Mouse (Mus musculus) heart, embryonic 13.5 days (tissue): ENCODE results near the gene Cdk5rap2. TPM values are rescaled to one million over a fixed set of nuclear protein-coding genes. Genes with fewer than 3 reads are reported as not detected.
A peak's percentile ranks its signal among the peaks of the same experiment; 100 is the strongest.

Source experiments
- ATAC-seq: fragments of 200-750 bp; cut with Nextera tagmentation; 2 replicates; pipeline ENCODE4 v1.8.0; 2017; ENCODE audit warnings: moderate TSS enrichment; ENCODE audit not compliant: insufficient number of reproducible peaks, low FRiP score, low TSS enrichment; ENCODE audit errors: extremely low read depth
- H3K27ac ChIP-seq: fragments of 300-500 bp; sonication (generic); replicated peaks from 2 replicates; pipeline ENCODE4 v1.5.1; 2015; ENCODE audit warnings: moderate library complexity, mild to moderate bottlenecking, inconsistent platforms
- H3K27me3 ChIP-seq: fragments of 300-500 bp; sonication (generic); replicated peaks from 2 replicates; pipeline ENCODE4 v1.6.1; 2015; ENCODE audit warnings: mild to moderate bottlenecking, inconsistent platforms
- H3K36me3 ChIP-seq: fragments of 300-500 bp; sonication (generic); 2 replicates; pipeline ENCODE4 v1.6.1; 2015; ENCODE audit warnings: mild to moderate bottlenecking, inconsistent platforms
- H3K4me1 ChIP-seq: fragments of 300-500 bp; sonication (generic); 2 replicates; pipeline ENCODE4 v1.6.1; 2015; ENCODE audit warnings: inconsistent platforms
- H3K4me2 ChIP-seq: fragments of 300-500 bp; sonication (generic); 2 replicates; pipeline ENCODE4 v1.6.1; 2015; ENCODE audit warnings: inconsistent platforms, mild to moderate bottlenecking, moderate library complexity
- H3K4me3 ChIP-seq: fragments of 300-500 bp; sonication (generic); 2 replicates; pipeline ENCODE4 v1.5.1; 2015; ENCODE audit warnings: moderate library complexity, mild to moderate bottlenecking, inconsistent platforms
- H3K9ac ChIP-seq: fragments of 300-500 bp; sonication (generic); 2 replicates; pipeline ENCODE4 v1.6.1; 2015; ENCODE audit warnings: inconsistent platforms, mild to moderate bottlenecking, moderate library complexity
- H3K9me3 ChIP-seq: fragments of 300-500 bp; sonication (generic); 2 replicates; pipeline ENCODE4 v1.6.1; 2016; ENCODE audit warnings: inconsistent platforms
- WGBS: fragments of 180-500 bp; shearing (Covaris S2); methylation state at CpG from one replicate; pipeline ENCODE4 v1.1.7; 2015; ENCODE audit warnings: mixed read lengths; 5-methylcytosine and 5-hydroxymethylcytosine counted together
- polyA plus RNA-seq: library from polyadenylated mRNA; unstranded; fragments of >200 nt; fragmentation: Nextera tagmentation; extraction: Ambion mirVana; gene quantifications from 2 replicates; pipeline ENCODE4 v1.2.1, GENCODE M21; 2015

Cdk5rap2 gene
- polyA plus RNA-seq, 1 experiment from 2014 or later, result 8.7 TPM

DNA sequence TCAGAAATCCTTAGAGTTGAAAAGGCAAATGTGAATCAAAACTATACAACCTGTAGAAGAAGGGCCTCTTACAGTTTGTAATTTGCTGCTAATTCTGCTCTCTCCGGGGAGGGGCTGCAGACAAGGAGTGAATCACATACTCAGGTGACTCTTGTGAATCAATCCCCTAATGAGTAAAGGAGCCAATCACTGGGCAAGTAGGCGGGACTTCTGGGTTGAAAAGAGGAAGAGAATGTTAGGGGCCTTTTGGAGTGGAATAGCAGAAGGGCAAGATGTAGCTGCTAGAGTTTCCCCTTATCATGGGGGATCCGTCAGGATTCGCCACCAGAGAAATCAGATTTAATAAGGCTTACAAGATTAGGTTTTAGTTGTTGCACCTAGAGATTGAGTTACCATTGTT is 12.2 kb downstream of the Cdk5rap2 start:
- Histone ChIP-seq H3K9ac (no peak overlapping the region), H3K4me2 (no peak overlapping the region), H3K27ac (no peak overlapping the region), H3K4me3 (no peak overlapping the region), H3K36me3 (peaks cover 46% of the 10 kb centered on the region), H3K4me1 (no peaks in the 10 kb centered on the region), H3K9me3 (no peaks in the 10 kb centered on the region), H3K27me3 (no peaks in the 10 kb centered on the region)
- WGBS, result 75% methylated on average over 4 of the region's 4 CpGs
- ATAC-seq, result no peak

DNA sequence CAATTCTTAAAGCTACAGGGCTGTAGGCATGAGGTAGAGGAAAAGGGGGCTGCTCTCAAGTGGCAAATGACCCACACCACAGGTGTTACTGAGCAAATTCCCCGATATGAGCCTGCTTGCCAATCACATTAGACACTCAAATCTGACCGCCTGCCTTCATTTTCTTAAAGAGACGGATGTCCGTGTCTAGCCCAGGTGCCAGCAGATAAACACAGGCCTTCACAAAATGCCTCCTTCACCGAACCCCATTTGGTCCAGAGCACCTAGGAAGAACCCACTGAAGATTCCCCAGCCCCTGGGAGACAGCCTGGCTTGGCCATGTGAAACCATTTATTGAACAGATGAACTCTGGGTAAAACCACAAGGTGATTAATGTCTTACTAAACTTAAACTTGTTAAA is 13.5 kb downstream of the Cdk5rap2 start:
- no peak overlapping the region for H3K27ac ChIP-seq
- 72% methylated on average over 5 of the region's 5 CpGs for WGBS

DNA sequence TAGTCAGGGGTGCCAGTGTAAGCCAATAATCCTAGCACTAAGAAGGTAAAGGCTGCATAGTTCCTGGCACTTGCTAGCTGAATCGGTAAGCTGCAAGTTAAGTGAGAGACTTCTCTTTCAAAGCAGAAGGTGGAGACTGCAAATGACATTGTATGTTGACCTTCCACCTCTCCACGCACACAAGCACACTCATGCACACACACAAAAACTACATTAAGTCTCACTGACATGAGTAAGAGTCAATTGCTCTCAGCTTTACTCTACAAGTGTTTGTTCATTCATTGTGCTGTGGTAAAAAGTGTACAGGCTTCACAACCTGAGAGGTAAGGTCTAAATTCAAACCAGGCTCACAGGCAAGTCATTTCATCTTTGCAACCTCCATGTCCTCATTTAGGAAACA is 15.5 kb downstream of the Cdk5rap2 start:
- Histone ChIP-seq H3K4me3 (no peak overlapping the region), H3K4me1 (peaks cover 8% of the 10 kb centered on the region; the same call in 1 of the 2 replicates), H3K9me3 (no peaks in the 10 kb centered on the region), H3K27me3 (no peaks in the 10 kb centered on the region), H3K4me2 (no peak overlapping the region), H3K9ac (no peak overlapping the region), H3K36me3 (peaks cover 28% of the 10 kb centered on the region), H3K27ac (no peak overlapping the region)
- ATAC-seq, result no peak
- WGBS, result 79% methylated on average over 2 of the region's 2 CpGs

More for the DNA sequence above, 13.5 kb downstream of the Cdk5rap2 start:
- Histone ChIP-seq H3K9me3 (no peaks in the 10 kb centered on the region), H3K9ac (no peak overlapping the region), H3K36me3 (peaks cover 43% of the 10 kb centered on the region), H3K4me2 (no peak overlapping the region), H3K27me3 (no peaks in the 10 kb centered on the region), H3K4me3 (no peak overlapping the region), H3K4me1 (peaks cover 1% of the 10 kb centered on the region; the same call in 1 of the 2 replicates)
- ATAC-seq, result no peak

DNA sequence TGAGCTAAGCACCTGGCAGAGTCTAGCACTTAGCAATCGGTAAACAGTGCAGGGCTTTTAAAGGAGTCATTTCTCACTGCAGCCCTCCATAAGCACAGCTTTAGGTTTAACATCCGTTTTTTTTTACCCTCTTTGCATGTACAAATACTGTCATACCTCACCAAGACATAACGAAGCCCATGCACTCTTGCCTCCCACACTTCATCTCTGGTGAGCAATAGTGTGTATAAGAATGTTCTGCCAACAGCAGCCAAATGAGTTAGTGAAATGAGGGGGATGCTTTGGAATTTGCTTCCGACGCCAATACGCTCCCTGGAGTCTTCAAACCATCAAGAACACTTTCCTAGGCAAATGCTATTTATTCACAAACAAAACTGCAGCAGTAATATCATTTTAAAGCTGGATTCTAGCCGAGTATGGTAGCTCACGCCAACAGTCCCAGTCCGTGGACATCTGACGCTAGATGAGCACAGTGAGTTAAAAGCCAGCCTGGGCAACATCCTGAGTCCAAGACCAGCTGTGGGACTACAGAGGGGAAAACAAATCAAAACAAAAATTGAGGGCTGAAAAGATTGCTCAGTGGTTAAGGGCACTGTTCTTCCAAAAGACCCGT is 18.4 kb downstream of the Cdk5rap2 start:
- WGBS, result 83% methylated on average over 11 of the region's 11 CpGs
- Histone ChIP-seq H3K4me1 (peaks cover 8% of the 10 kb centered on the region; the same call in 1 of the 2 replicates), H3K36me3 (peaks cover 17% of the 10 kb centered on the region), H3K9ac (no peak overlapping the region), H3K9me3 (no peaks in the 10 kb centered on the region), H3K4me3 (no peak overlapping the region), H3K27ac (peak overlapping the region; percentile 12), H3K27me3 (no peaks in the 10 kb centered on the region), H3K4me2 (no peak overlapping the region)
- no peak for ATAC-seq

DNA sequence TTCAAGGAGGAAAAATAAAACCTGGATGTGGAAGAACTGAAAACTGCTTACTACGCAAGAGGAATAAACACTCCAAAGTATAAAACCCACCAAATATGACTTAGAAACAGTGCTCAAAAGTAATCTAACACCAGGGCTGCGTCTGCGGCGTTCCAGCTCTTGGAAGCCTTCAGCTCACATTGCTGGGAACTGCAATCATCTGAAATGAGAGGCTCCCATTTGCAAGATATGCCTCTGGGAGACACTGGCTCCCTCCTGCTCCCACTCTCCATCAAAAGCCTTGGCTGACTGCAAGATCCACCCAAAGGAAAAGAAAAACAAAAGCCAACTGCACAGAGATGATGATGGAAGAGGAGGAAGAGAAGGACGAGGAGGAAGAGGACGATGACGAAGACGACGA is 19.2 kb downstream of the Cdk5rap2 start:
- H3K9ac ChIP-seq, result no peak overlapping the region
- H3K4me2 ChIP-seq, result no peak overlapping the region
- 0 out of 2 replicates have a peak overlapping the region, but pooled peaks have one; percentile 12 for H3K27ac ChIP-seq
- peaks cover 17% of the 10 kb centered on the region for H3K36me3 ChIP-seq
- ATAC-seq, result no peak
- no peak overlapping the region for H3K4me3 ChIP-seq
- 84% methylated on average over 9 of the region's 9 CpGs for WGBS
- no peaks in the 10 kb centered on the region for H3K27me3 ChIP-seq
- peaks cover 8% of the 10 kb centered on the region; the same call in 1 of the 2 replicates for H3K4me1 ChIP-seq
- H3K9me3 ChIP-seq, result no peaks in the 10 kb centered on the region

DNA sequence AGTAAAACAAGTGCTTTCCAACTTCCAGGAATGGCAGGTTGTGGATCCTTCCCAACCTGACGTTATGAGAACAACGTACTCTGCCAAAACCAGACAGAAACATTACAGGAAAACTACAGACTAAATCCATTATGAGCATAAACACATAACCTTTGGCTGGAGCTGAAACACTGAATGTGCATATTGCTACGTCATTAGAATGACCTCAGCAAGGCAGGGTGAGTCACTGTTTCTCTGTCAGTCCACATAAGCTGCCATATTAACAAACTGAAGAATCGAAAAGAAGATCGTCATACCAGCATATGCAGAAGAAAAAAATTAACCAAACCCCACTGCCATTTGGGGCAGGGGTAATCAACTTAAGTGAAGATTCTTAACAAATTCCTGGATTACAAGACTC is 24.0 kb downstream of the Cdk5rap2 start:
- WGBS, result 89% methylated on average over 5 of the region's 5 CpGs
- H3K4me1 ChIP-seq, result peaks cover 2% of the 10 kb centered on the region; the same call in 1 of the 2 replicates
- ATAC-seq, result no peak
- H3K27me3 ChIP-seq, result no peaks in the 10 kb centered on the region
- H3K9me3 ChIP-seq, result no peaks in the 10 kb centered on the region
- H3K9ac ChIP-seq, result no peak overlapping the region
- no peak overlapping the region for H3K27ac ChIP-seq
- H3K36me3 ChIP-seq, result peaks cover 7% of the 10 kb centered on the region
- no peak overlapping the region for H3K4me3 ChIP-seq
- H3K4me2 ChIP-seq, result no peak overlapping the region

DNA sequence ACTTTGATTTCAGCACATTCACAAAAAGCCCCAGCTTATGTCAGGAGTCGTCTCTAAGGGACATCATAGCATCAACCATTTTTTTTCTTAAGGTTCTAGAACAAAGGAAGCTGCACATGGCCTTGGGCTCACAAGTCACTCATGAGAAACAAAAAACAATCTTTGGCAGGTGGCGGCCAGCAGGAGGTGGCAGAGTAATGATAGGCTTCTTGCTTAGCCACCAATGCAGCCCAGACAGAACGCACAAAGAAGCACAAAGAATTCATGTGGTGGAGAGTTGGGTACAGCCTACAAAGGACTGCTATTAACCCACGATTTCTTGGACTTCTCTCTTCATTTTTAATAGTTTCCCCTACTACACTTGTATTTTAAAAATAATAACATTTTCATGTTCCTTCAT is 32.9 kb downstream of the Cdk5rap2 start:
- no peak overlapping the region for H3K27ac ChIP-seq
- H3K4me2 ChIP-seq, result no peak overlapping the region
- ATAC-seq, result no peak
- 79% methylated on average over 4 of the region's 4 CpGs for WGBS
- no peaks in the 10 kb centered on the region for H3K4me1 ChIP-seq
- H3K9me3 ChIP-seq, result no peaks in the 10 kb centered on the region
- no peak overlapping the region for H3K4me3 ChIP-seq
- H3K36me3 ChIP-seq, result peaks cover 39% of the 10 kb centered on the region
- H3K9ac ChIP-seq, result no peak overlapping the region
- no peaks in the 10 kb centered on the region for H3K27me3 ChIP-seq

DNA sequence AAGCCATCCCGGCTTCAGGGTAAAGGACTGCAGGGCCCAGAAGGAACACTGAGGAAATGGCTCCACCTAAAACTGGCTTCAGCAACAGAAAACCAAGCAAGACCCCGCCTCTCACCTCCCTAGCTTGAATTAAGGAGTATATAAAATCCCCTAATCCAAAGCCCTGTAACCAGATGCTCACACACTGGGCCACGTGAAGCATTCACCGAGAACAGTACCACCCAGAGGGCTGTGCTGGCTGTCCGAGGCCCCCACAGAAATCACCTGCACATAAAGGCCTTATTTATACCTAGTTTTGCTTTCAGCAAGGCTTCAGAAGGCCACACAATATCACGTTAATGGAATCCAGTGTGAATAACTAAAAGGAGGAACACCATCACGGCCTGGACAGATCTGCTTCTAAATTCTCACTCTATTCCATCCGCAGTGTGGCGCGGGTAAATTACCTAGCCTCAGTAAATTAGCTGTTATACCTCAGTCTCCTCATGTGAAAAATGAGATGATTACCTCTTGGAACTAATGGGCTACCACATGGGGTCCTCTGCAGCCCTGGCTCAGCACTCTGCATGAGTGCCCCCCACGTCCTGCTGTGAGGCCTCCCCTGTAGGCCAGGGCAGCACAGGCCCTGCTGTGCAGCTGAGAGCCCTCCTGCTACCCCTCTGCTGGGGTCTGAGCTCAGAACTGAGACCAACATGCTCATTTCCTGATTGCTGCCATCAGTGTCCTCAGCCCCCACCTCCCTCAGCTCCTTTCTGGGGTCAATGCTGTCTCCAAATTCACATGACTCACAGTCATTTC is 45.0 kb downstream of the Cdk5rap2 start:
- H3K9ac ChIP-seq, result no peak overlapping the region
- 82% methylated on average over 11 of the region's 11 CpGs for WGBS
- H3K4me2 ChIP-seq, result no peak overlapping the region
- H3K27ac ChIP-seq, result no peak overlapping the region
- no peak for ATAC-seq
- no peaks in the 10 kb centered on the region for H3K27me3 ChIP-seq
- H3K36me3 ChIP-seq, result peaks cover 22% of the 10 kb centered on the region
- no peaks in the 10 kb centered on the region for H3K4me1 ChIP-seq
- no peaks in the 10 kb centered on the region for H3K9me3 ChIP-seq
- H3K4me3 ChIP-seq, result no peak overlapping the region

DNA sequence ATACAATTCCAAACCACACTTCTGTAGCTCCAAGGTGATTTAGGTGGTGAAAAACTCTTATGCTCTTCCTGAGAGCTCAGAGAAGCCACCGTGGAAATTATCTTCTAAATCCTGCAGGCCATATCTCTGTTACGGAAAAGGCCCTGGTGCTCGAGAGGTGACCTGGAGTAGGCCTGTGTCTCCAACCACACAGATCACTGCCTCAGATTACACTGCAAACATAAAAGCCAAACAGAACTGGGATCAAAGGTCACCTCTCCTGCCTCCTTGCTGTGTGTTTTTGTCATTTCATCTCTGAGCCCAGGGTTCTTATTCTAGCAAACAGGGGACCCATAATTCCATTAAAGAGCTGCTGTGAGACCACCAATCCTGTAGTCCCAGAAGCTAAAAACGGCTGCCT is 48.9 kb downstream of the Cdk5rap2 start:
- no peak for ATAC-seq
- Histone ChIP-seq H3K9ac (no peak overlapping the region), H3K36me3 (peaks cover 43% of the 10 kb centered on the region), H3K4me3 (no peak overlapping the region), H3K27ac (no peak overlapping the region), H3K9me3 (no peaks in the 10 kb centered on the region), H3K4me2 (no peak overlapping the region), H3K27me3 (no peaks in the 10 kb centered on the region), H3K4me1 (no peaks in the 10 kb centered on the region)
- 62% methylated on average over 4 of the region's 4 CpGs for WGBS

DNA sequence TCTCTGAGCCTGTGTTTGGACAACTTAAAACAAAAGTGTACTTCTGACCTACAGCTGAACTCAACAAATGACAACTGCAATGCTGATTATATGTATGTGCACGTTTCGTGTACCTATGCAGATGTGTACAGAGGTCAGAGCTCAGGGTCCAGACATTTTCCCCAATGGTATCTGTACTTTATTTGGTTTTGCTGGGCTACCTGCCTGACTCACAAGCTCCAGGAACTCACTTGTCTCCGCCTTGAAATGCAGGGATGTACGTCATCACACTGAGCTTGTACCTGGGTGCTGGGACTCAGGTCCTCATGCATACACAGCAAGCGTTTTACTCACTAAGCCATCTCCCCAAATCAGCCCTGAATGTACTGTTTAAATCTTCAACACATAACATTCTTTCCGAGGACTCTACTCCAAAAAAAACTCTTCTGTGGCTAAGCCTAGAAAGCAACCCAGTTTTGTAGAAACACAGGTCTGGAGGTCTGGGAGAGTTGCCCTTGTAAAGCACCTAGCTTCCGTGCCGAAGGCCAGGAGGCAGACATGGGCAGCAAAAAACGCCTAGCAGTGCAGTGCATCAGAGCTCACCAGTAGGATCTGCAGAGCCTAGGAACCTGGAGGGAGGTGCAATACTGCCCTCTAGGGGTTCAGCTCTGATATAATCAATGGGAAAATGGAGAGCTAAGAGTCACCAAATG is 54.4 kb downstream of the Cdk5rap2 start:
- no peaks in the 10 kb centered on the region for H3K4me1 ChIP-seq
- no peak overlapping the region for H3K4me2 ChIP-seq
- no peak overlapping the region for H3K4me3 ChIP-seq
- no peaks in the 10 kb centered on the region for H3K27me3 ChIP-seq
- 67% methylated on average over 9 of the region's 9 CpGs for WGBS
- no peak overlapping the region for H3K27ac ChIP-seq
- no peak for ATAC-seq
- no peak overlapping the region for H3K9ac ChIP-seq
- H3K36me3 ChIP-seq, result peaks cover 66% of the 10 kb centered on the region
- H3K9me3 ChIP-seq, result no peaks in the 10 kb centered on the region

DNA sequence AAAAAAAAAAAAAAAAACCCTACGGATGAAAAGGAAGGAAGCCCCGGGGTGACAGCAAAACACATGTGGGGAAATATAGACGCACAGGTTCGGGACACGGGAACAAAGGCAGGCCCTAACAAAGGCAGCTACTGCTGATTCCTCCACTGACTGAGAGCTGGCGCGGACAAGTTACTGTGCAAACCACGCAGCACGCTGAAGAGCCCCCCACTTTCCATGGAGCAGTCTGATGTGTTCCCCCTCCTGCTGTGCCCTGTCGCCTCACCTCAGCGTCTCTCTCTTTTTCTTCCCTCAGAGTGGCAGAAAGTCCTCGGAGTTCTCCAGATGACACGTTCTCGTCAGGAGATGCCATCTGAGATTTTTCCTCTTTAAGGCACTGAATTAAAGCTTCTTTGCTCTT is 55.8 kb downstream of the Cdk5rap2 start:
- H3K4me2 ChIP-seq, result no peak overlapping the region
- 89% methylated on average over 14 of the region's 14 CpGs for WGBS
- no peak overlapping the region for H3K4me3 ChIP-seq
- no peaks in the 10 kb centered on the region for H3K4me1 ChIP-seq
- H3K9ac ChIP-seq, result no peak overlapping the region
- peaks cover 55% of the 10 kb centered on the region for H3K36me3 ChIP-seq
- H3K27ac ChIP-seq, result no peak overlapping the region
- H3K9me3 ChIP-seq, result no peaks in the 10 kb centered on the region
- no peak for ATAC-seq
- H3K27me3 ChIP-seq, result no peaks in the 10 kb centered on the region
